22 mouse cellular contexts compared by ENCODE assay signal in genomic region chr3:66169873-66170538, GRCm38 (mm10). TPM values are rescaled to one million over a fixed set of nuclear protein-coding genes. Genes with fewer than 3 reads are reported as not detected.
DNase-seq lines count a peak whose midpoint lies in the region; ATAC-seq lines count a peak whose summit lies in the region.
"Had no signal": no experiment of that assay in that cellular context is flagged by ENCODE, and none has a peak within 500 bp of the region (broad histone marks: within the 10 kb centered on the region; RNA-seq: fewer than 3 reads in every experiment).

No protein-coding gene starts in this region.

- peak; percentile 88 for ATAC-seq in midbrain, embryonic 11.5 days (ENCODE audit: low FRiP score)
- ATAC-seq in midbrain, embryonic 15.5 days (replicated peaks): no peak
- peak; percentile 88 for ATAC-seq in hindbrain, embryonic 12.5 days (ENCODE audit: low FRiP score)
- ATAC-seq in midbrain, embryonic 13.5 days: peak; percentile 70; the same call in 1 of the 2 replicates

- H3K9me3 ChIP-seq in midbrain, embryonic 11.5 days (ENCODE audit: control insufficient read depth, low read length): no peaks in the 10 kb centered on the region
- H3K9me3 ChIP-seq in midbrain, embryonic 15.5 days: no peaks in the 10 kb centered on the region
- no peaks in the 10 kb centered on the region for H3K9me3 ChIP-seq in hindbrain, embryonic 12.5 days (replicated peaks)
- no peaks in the 10 kb centered on the region for H3K9me3 ChIP-seq in midbrain, embryonic 13.5 days
- H3K9me3 ChIP-seq: heart, embryonic 13.5 days; liver, embryonic 15.5 days had no signal

- no peak overlapping the region for H3K4me3 ChIP-seq in midbrain, embryonic 11.5 days (ENCODE audit: low read depth, low read length)
- no peak overlapping the region for H3K4me3 ChIP-seq in midbrain, embryonic 15.5 days
- H3K4me3 ChIP-seq in hindbrain, embryonic 12.5 days: no peak overlapping the region
- H3K4me3 ChIP-seq in midbrain, embryonic 13.5 days (replicated peaks): no peak overlapping the region
- H3K4me3 ChIP-seq: gastrocnemius, adult 2 months; heart, embryonic 13.5 days; liver, embryonic 15.5 days had no signal

- H3K27ac ChIP-seq in midbrain, embryonic 11.5 days (ENCODE audit: low read depth, low read length): no peak overlapping the region
- H3K27ac ChIP-seq in midbrain, embryonic 15.5 days: no peak overlapping the region
- H3K27ac ChIP-seq in hindbrain, embryonic 12.5 days: no peak overlapping the region
- H3K27ac ChIP-seq in midbrain, embryonic 13.5 days: 0 out of 2 replicates have a peak overlapping the region, but pooled peaks have one; percentile 5
- H3K27ac ChIP-seq: gastrocnemius, adult 2 months; heart, embryonic 13.5 days; liver, embryonic 15.5 days had no signal

- 37% methylated on average over 3 of the region's 3 CpGs for WGBS in midbrain, embryonic 11.5 days
- 31% methylated on average over 3 of the region's 3 CpGs for WGBS in midbrain, embryonic 15.5 days
- 33% methylated on average over 3 of the region's 3 CpGs for WGBS in hindbrain, embryonic 12.5 days
- 28% methylated on average over 3 of the region's 3 CpGs for WGBS in midbrain, embryonic 13.5 days

- H3K4me2 ChIP-seq in midbrain, embryonic 11.5 days: no peak overlapping the region
- H3K4me2 ChIP-seq in midbrain, embryonic 15.5 days: no peak overlapping the region
- H3K4me2 ChIP-seq in hindbrain, embryonic 12.5 days (replicated peaks): no peak overlapping the region
- H3K4me2 ChIP-seq in midbrain, embryonic 13.5 days (replicated peaks): no peak overlapping the region
- H3K4me2 ChIP-seq: heart, embryonic 13.5 days; liver, embryonic 15.5 days had no signal

- H3K9ac ChIP-seq in midbrain, embryonic 11.5 days (ENCODE audit: low read length): no peak overlapping the region
- H3K9ac ChIP-seq in midbrain, embryonic 15.5 days: no peak overlapping the region
- no peak overlapping the region for H3K9ac ChIP-seq in hindbrain, embryonic 12.5 days
- no peak overlapping the region for H3K9ac ChIP-seq in midbrain, embryonic 13.5 days (replicated peaks)
- H3K9ac ChIP-seq: heart, embryonic 13.5 days; liver, embryonic 15.5 days had no signal

- peaks cover 3% of the 10 kb centered on the region; the same call in 1 of the 2 replicates for H3K4me1 ChIP-seq in midbrain, embryonic 11.5 days (ENCODE audit: control insufficient read depth, insufficient read depth, low read length)
- no peaks in the 10 kb centered on the region for H3K4me1 ChIP-seq in midbrain, embryonic 15.5 days
- H3K4me1 ChIP-seq in hindbrain, embryonic 12.5 days: no peaks in the 10 kb centered on the region
- no peaks in the 10 kb centered on the region for H3K4me1 ChIP-seq in midbrain, embryonic 13.5 days (replicated peaks)
- H3K4me1 ChIP-seq: heart, embryonic 13.5 days; liver, embryonic 15.5 days had no signal

- DNase-seq in midbrain, embryonic 11.5 days (ENCODE audit: low spot score, missing footprints): peak; percentile 83
- peak; percentile 39 for DNase-seq in embryo, embryonic 11 days
- no peak for DNase-seq in c-Kit-positive CD71-positive TER-119-positive erythroid progenitor cells, embryonic 14.5 days (ENCODE audit: low spot score)
- DNase-seq in adrenal gland, adult 18-20 months (ENCODE audit: low spot score in 2 of 2): no peak
- DNase-seq in adrenal gland, postnatal 4 days (ENCODE audit: low spot score in 2 of 2): no peak
- DNase-seq: cerebellum, adult 11 months; cerebellum, postnatal 25 days; gastrocnemius, adult 2 months; heart, adult 11 months; heart, postnatal 4 days; kidney, adult 11 months; kidney, postnatal 25 days; layer of hippocampus, adult 9-11 months; lung, postnatal 14 days; right cerebral cortex, postnatal 4 days; thymus, postnatal 4 days had no signal

- no peaks in the 10 kb centered on the region for H3K27me3 ChIP-seq in midbrain, embryonic 11.5 days (ENCODE audit: control insufficient read depth, insufficient read depth, low read length)
- no peaks in the 10 kb centered on the region for H3K27me3 ChIP-seq in midbrain, embryonic 15.5 days (replicated peaks)
- no peaks in the 10 kb centered on the region for H3K27me3 ChIP-seq in hindbrain, embryonic 12.5 days
- H3K27me3 ChIP-seq in midbrain, embryonic 13.5 days: no peaks in the 10 kb centered on the region
- H3K27me3 ChIP-seq: heart, embryonic 13.5 days; liver, embryonic 15.5 days had no signal

- H3K36me3 ChIP-seq in midbrain, embryonic 11.5 days (ENCODE audit: control insufficient read depth, insufficient read depth, low read length): no peaks in the 10 kb centered on the region
- no peaks in the 10 kb centered on the region for H3K36me3 ChIP-seq in midbrain, embryonic 15.5 days (replicated peaks)
- H3K36me3 ChIP-seq in hindbrain, embryonic 12.5 days: no peaks in the 10 kb centered on the region
- H3K36me3 ChIP-seq in midbrain, embryonic 13.5 days: no peaks in the 10 kb centered on the region
- H3K36me3 ChIP-seq: heart, embryonic 13.5 days; liver, embryonic 15.5 days had no signal

RNA-seq across cellular contexts. Expression of gene Ptx3, which starts 49.7 kb away (rescaled TPM):
- polyA plus RNA-seq in midbrain, embryonic 11.5 days (2014; fragmentation: Nextera tagmentation; extraction: Ambion mirVana): 29.1 and 31.5 TPM in 2 replicates
- 7.7 and 8.2 TPM in 2 replicates for polyA plus RNA-seq in midbrain, embryonic 15.5 days (2015; fragmentation: Nextera tagmentation; extraction: Ambion mirVana)
- polyA plus RNA-seq in hindbrain, embryonic 12.5 days (2016; fragmentation: Nextera tagmentation; extraction: Ambion mirVana): 39.4 and 44.9 TPM in 2 replicates
- polyA plus RNA-seq in midbrain, embryonic 13.5 days (2015; fragmentation: Nextera tagmentation; extraction: Ambion mirVana): 12.3 and 14.1 TPM in 2 replicates
- total RNA-seq in adrenal gland, adult 18-20 months (2021): under 1 TPM in 1 of 2 experiments, not detected in 1; 0.70 TPM
- 1 to 10 TPM; 1.3 to 1.6 TPM for total RNA-seq in adrenal gland, postnatal 4 days (2021)
- total RNA-seq: megakaryocyte-erythroid progenitor cell, adult 5-6 weeks had no signal

Comparison
In these comparisons a context has a peak if more than half of its experiments do, and no peak if none do; other contexts are left out.
1. DNase-seq: peak in midbrain, embryonic 11.5 days (single experiment) and embryo, embryonic 11 days (single experiment); none in c-Kit-positive CD71-positive TER-119-positive erythroid progenitor cells, embryonic 14.5 days (single experiment), adrenal gland, adult 18-20 months (0 of 2) and adrenal gland, postnatal 4 days (0 of 2).